Mouse (Mus musculus) left cerebral cortex, postnatal 10 days (tissue): ENCODE data around the gene Prim2. TPM values are rescaled to one million over a fixed set of nuclear protein-coding genes. Genes with fewer than 3 reads are reported as not detected.

Source experiments
- DNase-seq, 2 experiments: peaks; one replicate each; pipeline ENCODE4 v3.0.0; 2021 to 2022; ENCODE audit warnings: low spot score in 2 of 2, mixed read lengths in 1 of 2; ENCODE audit errors: extremely low spot score in 1 of 2
- intact Hi-C: fragments of 180-260 bp; cut with DNase I; formaldehyde crosslinking; loops from one replicate; pipeline ENCODE4 v1.15.1; 2025
- total RNA-seq, 2 experiments: library from RNA; stranded (reverse); gene quantifications; 2 replicates each; pipeline ENCODE4 v1.2.3; 2021

Prim2 gene
- total RNA-seq, 2 experiments from 2014 or later, result 8.5 to 9.0 TPM

DNA sequence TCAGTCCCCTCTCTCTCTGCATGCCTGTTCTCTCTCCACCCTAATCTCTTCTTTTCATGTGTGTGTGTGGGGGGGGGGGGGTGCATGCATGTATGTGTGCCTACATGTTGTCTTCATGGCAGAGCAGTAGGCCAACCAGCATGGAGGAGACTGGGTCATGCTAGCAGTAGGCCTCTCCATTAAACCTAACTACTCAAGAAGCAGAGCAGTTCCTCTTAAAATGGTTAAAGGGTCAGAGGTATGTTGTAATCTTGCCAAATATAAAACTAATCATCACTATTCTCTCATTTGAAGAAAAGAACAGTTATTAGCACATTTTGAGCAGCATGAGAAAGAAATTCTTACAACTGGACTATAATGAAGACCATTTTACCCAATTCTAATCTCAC is 85.0 kb downstream of the Prim2 start:
- DNase-seq, result no peak
- intact Hi-C loops, result no loop called here

DNA sequence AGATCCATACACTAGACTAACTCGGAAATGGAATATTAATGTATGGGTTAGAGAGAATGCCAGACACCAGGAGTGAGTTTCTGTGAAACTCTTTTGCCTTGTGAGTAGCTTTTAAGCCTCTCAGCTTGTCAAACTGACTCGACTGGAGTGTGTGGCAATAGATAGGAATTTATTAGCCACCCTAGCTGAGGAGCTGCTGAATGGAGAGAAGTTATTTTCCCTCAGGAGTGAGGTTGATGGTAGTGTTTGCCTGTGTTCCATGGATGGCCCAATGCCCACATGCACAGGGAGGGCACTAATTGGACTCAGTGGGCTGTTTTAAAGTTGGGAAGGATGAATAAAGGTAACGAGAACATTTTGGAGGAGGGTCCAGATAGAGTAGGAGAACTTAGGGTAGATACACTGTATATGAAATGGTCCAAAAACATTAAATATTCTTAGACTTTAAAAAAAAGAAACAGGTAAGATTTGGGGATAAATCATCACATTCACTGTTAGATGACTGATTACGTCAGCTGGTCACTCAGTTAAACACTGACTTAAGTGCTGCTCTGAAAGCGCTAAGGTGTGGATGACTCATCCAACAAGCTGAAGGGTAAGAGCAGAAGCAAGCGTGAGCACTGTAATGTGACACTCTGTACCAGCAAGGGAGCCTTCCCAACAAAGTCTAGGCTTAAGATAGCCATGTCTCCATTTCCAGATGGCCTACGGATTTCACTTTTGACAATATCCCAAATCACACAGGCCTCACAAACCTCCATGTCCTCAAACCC is 85.6 kb downstream of the Prim2 start:
- intact Hi-C loops, result no loop called here

DNA sequence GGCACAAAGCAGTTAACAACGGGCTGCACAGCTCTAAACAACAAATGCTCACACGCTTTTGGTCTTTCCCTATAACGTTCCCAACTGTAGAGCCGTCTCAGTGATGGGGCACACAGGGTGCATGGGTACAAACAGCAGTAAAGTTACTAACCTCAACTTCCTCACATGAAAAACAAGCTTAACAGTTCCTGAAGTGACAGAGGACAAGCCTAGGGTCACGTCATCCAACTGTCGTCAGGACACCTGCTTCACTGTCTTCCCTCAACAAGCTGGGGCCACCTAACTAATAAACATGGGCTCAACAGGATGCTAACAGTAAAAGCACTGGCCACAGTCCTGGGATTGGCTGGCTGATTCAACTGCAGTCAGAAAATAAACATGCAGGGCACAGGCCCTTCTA is 91.0 kb downstream of the Prim2 start:
- intact Hi-C loops, result no loop called here
- no peak for DNase-seq

More for the DNA sequence above, 85.6 kb downstream of the Prim2 start:
- no peak for DNase-seq

DNA sequence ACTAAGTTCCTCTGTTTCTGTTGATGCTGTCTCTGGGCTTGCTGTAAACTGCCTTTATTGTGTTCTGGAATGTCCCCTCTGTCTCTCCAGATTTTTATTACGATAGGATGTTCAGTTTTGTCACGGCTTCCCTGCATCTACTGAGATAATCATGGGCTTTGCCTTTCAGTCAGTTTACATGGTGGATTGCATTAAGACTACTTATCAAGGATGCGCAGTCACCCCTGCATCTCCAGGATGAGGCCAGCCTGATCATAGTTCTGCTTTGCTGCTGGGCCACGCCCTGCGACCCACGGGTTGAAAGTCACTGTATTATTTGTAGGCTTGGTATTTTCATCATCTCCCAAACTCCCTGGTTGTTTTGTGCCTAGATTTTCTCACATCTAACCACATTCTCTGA is 95.1 kb downstream of the Prim2 start:
- intact Hi-C loops, result no loop called here
- no peak for DNase-seq

DNA sequence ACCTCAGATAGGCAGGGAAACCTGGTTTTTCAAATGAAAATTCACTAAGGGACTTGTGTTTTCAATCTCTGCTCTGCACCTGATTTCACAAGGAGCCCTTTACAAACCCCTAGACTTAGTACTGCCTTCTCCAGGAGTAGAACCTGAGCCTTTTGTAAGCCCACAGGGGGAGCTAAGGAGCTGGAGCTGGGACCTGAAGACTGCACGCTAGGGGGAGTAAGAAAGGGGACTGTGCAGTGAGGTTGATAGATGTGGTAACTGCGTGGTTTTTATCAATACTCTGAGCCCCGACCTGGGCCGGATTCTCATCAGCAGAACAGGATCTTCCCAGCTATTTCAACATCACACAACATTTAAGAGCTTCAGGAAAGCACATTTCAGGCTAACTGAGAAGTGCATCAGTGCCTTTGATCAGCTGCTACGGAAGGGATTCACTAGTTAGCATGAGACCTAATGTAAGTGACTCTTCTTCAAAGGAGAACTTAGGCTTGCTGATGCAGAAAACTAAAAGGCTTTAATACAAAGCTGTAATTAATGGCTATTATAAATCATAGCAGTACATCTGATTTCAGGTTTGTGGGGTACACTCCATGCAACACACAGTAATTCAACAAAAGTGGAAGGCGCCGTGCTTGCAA is 103.7 kb downstream of the Prim2 start:
- intact Hi-C loops, result no loop called here
- DNase-seq, result no peak

DNA sequence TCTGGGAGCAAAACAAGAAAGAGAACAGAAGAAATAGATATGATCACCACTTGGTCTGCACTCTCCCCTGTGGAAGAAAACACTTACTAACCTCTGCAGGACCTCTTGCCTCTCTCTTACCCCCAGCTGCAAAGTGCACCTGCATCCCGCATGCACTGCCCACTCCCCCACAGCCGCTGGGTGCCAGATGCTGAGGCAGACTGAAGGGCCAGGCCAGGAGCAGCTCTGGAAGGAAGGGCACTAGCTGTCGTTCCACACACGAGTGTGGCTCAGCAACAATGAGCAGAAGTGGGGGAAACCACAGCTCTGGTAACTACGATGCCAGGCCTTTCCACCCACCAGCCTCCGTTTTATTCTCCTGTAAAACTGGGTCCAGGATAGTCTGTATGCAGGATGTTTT is 105.6 kb downstream of the Prim2 start:
- DNase-seq, result no peak
- intact Hi-C loops, result no loop called here

DNA sequence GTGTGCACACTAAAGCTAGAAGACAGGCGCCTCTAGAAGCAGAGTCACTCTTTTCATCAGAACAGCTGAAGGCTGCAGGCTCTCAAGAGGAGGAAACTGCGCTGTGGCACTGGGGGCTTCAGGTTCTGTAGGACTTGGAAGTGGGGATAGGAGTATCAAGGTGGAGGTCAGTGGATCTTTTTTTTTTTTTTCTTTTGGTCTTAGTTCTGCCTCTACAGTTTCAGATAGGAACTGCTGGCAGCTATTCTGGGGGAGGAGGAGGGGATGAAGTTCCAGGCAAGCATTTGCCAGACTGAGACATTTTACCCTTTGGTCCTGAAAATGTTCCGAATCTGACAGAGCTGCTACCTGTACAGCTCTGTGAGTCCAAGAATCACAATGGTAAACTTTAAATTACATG is 106.0 kb downstream of the Prim2 start:
- no peak for DNase-seq
- intact Hi-C loops, result no loop called here

DNA sequence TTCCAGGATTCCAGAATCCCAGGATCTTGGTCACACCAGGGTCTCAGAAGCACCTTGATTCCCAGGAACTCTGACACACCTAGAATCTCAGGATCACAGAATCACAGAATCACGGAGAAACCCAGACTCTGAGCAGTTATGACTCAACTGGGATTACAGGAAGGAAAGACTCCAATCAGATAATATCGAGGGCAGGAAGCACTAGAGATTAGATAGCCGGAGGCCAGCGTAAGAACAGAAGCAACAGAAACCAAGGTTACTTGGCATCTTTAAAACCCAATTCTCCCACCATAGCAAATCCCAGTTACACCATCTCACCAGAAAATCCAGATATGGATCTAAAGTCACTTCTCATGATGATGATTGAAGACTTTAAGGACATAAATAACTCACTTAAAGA is 113.0 kb downstream of the Prim2 start:
- intact Hi-C loops, result no loop called here
- DNase-seq, result no peak

DNA sequence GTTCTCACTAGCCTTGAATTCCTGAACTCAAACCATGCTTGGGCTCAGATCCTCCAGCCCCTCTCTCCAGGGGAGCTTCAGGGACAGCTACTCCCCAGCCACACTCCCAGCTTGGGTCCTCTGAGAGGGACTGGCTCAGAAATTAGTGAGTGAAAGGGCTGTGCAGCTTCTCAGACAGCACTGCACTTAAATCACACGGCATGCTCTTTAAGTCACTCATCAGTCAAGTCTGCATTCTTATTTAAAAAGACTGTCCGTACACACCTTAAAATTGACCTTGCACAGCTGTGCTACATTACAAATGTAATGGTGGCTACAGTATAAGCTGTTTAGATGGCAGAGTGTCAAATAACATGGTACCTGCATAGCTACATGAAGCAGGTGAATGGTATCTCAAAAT is 114.0 kb downstream of the Prim2 start:
- intact Hi-C loops, result no loop called here
- DNase-seq, result no peak

DNA sequence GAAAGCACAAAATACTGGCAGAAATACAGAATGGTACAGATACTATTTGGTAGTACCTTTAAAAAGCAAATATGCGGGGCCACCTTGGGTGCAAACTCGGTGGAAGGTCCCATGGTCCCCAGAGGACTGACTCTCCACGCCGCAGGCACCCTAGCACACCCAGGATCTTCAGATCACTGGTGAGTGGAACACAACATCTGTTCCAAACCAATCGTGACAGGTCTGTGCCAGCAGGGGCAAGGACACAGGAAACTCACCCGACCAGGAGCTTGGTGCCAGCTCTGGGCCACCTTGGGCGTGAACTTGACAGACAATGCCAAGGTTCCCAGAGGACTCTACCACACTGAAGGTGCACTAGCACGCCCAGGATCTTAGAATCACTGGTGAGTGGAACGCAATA is 118.2 kb downstream of the Prim2 start:
- intact Hi-C loops, result no loop called here
- DNase-seq, result no peak

DNA sequence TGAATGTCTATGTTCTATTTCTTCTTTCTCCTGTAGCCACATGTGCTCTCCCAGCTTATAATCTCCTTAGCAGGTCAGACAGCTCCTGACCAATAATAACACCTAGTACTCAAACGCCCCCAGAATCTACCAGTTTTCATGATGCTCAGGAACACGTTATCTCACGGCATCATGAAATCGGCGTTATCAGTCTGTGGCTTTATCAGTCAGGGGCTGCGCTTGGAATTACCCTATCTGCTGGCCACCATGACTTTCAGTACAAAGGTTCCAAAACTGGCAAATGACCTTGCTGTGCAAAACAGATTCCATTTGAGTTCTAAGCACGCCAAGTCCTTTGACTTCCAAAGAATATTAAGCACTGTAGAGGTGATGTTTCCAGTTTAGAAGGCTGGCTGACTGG is 127.9 kb downstream of the Prim2 start:
- no peak for DNase-seq
- intact Hi-C loops, result no loop called here

DNA sequence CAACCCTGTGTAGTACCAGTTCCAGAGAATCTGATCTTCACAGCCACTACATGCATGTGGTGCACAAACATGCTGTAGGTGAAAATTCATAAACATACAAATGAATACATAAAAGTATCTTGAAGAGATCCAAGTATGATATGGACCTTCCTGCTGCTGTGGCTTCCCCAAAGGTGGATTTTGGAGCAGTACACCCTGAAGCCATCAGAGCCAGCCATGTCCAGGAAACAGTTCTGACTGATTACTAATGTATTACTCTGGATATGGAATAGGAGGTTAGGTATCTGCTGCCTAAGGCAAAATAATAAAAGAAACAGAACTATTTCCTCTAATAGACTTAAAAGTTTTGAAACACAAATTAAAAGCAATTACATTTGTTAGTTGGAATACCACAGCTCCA is 131.6 kb downstream of the Prim2 start:
- DNase-seq, result no peak
- intact Hi-C loops, result no loop called here

DNA sequence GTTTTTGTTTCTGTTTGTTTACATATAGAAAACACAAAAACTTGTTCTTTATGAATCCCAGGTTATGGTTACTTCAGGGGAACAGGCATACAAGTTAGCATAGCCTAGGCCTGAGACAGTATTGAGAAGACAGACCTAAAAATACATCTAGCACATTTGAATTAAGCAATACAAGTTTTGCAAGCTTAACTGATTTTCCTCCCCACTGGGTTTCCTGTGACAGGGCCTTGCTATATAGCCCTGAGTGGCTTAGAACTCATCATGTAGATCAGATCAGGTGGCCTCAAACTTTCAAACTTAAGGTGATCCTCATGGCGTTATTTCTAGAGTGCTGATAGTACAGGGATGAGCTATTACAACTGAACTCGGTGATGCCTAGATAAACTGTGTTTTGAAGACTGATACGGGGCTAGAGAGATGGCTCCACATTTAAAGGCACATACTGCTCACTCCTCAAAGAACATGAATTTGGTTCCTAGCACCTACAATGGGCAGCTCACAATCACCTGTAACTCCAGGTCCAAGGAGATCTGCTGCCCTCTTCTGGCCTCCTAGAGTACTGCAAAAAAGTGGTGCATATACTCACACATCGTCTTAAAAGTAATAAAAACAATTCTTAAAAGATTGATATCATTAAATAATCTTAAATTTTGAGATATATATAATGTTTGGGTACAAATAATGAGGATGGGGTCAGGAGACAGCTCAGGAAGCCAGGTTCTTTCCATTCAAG is 133.2 kb downstream of the Prim2 start:
- no peak for DNase-seq
- intact Hi-C loops, result no loop called here

DNA sequence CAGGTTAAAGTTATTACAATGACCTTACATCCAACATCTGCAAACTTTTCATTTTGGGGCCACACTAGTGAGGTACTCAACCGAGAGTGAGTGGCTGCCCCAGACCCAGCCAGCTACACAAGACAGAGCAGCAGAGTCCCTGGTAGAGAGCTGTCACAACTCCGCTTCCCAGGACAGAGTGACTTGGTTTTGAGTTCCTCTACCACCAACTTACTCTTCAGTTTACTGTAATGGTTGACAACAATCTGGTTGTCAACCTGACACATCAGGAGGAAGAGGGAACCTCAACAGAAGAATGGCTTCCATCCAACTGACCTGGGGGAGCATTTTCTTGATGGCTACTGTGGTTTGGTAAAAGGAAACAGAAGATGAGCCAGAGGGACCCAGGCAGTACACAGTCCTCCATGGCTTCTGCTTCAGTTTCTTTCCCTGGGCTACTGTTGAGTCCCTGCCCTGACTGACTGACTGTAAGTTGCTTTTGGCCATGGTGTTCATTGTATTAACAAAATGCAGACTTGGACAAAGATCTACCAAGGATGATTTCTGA is 134.4 kb downstream of the Prim2 start:
- intact Hi-C loops, result no loop called here
- no peak for DNase-seq

DNA sequence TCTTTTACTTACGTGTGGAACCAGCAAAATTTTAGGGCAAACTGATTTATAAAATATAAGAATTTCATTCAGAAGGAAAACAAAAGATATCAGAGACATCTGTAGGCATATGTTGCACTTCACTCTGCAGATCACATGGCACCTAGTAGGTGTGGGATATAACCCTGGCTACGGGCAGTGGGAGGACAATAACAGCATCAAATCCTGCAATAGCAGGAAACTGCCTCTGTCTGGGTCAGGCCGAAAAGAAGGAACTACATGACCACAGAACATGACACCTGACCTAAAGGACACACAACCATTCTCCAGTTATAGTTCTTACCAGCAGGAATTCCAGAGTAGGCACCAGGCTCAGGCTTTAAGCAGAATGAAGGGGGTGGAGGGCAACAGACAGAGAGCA is 137.7 kb downstream of the Prim2 start:
- intact Hi-C loops, result no loop called here

DNA sequence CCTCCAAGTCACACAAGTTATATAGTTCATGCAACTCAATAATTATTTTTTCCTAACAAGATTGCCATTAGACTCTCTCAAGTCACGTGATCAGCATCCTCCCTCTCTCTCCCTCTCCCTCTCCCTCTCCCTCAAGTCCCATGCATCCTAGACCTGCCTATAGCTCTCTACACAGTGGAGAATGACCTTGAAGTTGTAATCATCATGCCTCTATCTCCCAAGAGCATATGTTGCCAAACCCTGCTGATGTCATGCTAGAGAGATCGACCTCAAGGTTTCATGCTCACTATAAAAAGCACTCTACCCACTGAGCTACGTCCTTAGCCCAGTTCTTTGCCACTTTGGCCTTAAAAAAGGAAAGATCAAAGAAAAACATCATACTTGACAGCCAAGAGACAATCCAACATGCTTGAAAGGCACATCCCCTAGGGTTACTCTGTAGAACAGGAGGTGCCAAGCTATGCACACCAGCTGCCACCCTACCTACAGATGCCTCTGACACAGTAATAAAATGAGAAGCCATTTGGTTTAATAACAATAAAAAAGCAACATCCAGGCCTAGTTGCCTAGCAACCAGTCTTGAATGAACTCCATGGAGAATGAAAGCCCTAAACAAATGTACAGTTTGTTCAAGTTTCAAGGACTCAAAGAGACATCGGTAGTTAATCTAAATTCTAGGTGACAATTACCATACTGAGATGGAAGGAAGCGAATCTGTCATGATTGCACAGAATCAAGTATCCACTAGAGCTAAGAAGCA is 138.3 kb downstream of the Prim2 start:
- no peak for DNase-seq
- intact Hi-C loops, result no loop called here

More for the DNA sequence above, 137.7 kb downstream of the Prim2 start:
- DNase-seq, result no peak

DNA sequence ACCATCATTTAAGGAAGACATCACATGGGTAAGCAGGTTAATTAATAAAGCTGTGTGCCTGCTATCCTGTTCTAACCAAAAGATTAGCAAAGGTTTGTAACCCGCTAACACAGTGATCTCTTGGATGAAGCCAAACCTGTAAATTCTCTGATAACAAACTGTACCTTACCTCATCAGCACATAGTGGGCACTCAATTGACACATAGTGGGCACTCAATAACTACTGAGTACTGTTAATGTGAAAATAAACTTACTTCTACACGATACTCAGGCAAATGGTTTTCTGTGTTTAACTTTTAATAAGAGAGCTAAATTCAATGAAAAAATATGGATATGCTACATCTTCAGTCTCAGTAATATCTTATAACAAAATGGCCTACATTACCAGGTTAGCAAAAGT is 139.1 kb downstream of the Prim2 start:
- intact Hi-C loops, result no loop called here
- no peak for DNase-seq

DNA sequence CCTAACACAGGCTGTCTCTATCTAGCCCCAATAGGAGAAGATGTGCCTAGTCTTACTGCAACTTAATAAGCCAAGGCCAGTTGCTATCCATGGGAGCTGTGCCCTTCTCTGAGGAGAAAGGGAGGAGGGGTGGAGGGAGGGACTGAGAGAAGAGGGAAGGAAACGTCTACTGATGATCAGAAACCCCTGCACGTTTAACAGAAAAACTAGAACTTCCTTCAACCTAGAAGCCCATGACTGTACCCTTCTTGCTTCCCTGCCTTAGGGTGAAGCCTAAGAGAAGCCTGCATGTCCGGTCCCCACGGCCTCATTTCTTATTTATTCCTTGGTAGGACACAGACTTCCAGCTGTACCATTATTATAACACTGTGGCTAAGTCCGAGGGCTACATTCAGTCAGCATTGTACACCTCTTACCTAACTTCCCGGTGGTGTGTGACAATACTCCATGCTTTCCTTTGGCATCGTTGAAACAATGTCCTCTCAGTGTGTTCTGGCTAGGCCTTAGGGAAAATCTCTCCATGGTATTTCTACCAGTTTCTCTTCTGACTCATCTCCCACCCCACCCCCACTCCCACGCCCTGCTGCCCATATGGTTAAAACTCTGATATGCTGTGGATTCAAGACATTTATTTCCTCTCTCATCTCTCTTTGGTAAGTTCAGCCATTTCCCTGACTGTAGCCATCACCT is 139.9 kb downstream of the Prim2 start:
- intact Hi-C loops, result no loop called here
- DNase-seq, result no peak
